Mouse (Mus musculus): ENCODE measurements around the gene Pi4k2a. TPM values are rescaled to one million over a fixed set of nuclear protein-coding genes. Genes with fewer than 3 reads are reported as not detected.

Gene Pi4k2a
- polyA plus RNA-seq, 2 experiments, result 29.9 to 34.4 TPM

DNA sequence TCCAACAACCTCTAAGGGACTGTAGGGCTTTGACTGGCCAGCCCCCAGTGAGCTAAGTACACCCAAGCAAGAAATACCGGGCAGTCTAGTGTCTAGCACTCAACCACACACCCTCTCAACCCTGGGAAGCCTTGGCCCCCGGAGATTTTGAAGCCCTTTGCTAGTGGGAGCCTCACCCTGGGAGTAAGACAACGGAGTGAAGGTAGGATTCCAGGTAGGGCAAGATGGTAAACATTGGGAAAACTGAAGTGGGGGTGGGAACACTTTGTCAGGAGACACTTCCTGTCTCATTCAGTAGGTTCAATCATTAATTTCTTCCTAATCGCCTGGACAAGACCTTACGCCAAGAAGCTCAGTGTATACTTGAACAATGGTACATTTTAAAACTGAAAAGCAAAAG, 36.8 kb downstream of the Pi4k2a start:
- DNase-seq (ENCODE audit: low spot score), result no peak
- Histone ChIP-seq H3K4me2 (replicated peaks; ENCODE audit: low read depth, low read length, severe bottlenecking) (no peak overlapping the region), H3K36me3 (ENCODE audit: control insufficient read depth, insufficient read depth, low read length) (peaks cover 35% of the 10 kb centered on the region), H3K9ac (ENCODE audit: low read depth, low read length, severe bottlenecking) (no peak overlapping the region), H3K27me3 (ENCODE audit: control insufficient read depth, insufficient read depth, low read length) (no peaks in the 10 kb centered on the region), H3K4me1 (ENCODE audit: control insufficient read depth, insufficient read depth, low read length) (peaks cover 14% of the 10 kb centered on the region), H3K9me3 (ENCODE audit: control insufficient read depth, low read length) (no peaks in the 10 kb centered on the region), H3K27ac (replicated peaks; ENCODE audit: low read depth, low read length) (no peak overlapping the region), H3K4me3 (replicated peaks; ENCODE audit: low read length) (no peak overlapping the region)
- no peak for TF ChIP-seq POLR2A (IDR thresholded peaks at IDR 0.05; ENCODE audit: borderline replicate concordance, extremely low read depth, insufficient read depth, insufficient read length)
- ATAC-seq (ENCODE audit: low FRiP score, low read depth), result no peak
- 89% methylated on average over 5 of the region's 5 CpGs for WGBS

DNA sequence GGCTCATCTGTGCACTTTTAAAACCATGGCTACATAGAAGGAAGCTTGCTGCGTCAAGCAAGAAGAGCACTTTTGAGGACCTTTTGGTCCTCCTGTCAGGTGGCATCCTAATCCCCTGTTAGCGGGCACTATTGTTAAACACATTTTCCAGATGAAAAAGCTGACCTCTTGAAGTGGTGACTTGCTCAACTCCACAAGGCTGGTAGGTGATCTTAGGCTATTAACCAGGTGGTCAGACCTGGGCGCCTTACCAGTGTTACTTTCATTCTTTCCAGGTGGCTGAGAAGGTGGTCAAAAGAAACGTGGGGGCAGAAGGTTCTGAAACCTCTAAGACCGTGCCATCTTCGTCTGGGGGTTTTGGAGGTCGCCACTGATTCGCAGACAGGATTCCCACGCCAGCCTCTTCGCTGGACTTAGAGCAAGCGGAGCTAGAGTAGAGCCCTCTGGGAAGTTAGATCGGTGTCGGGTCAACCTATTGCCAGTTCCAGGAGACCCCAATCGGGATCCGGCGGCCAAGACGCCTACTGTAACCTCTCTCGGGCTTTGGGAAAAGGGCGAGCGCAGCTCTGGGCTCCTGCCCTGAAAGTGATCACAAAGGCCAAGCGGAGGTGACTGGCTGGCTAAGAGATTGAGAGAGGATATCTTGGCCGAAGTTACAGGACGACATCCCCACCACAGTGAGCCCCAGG, 37.9 kb downstream of the Pi4k2a start:
- Histone ChIP-seq H3K27ac (replicated peaks; ENCODE audit: low read depth, low read length) (peak overlapping the region; percentile 77), H3K27me3 (ENCODE audit: control insufficient read depth, insufficient read depth, low read length) (no peaks in the 10 kb centered on the region), H3K4me2 (replicated peaks; ENCODE audit: low read depth, low read length, severe bottlenecking) (peak overlapping the region; percentile 65), H3K4me3 (replicated peaks; ENCODE audit: low read length) (peak overlapping the region; percentile 53), H3K36me3 (ENCODE audit: control insufficient read depth, insufficient read depth, low read length) (peaks cover 24% of the 10 kb centered on the region), H3K4me1 (ENCODE audit: control insufficient read depth, insufficient read depth, low read length) (peaks cover 14% of the 10 kb centered on the region), H3K9ac (ENCODE audit: low read depth, low read length, severe bottlenecking) (peak overlapping the region; percentile 63), H3K9me3 (ENCODE audit: control insufficient read depth, low read length) (no peaks in the 10 kb centered on the region)
- TF ChIP-seq POLR2A (IDR thresholded peaks at IDR 0.05; ENCODE audit: borderline replicate concordance, extremely low read depth, insufficient read depth, insufficient read length), result no peak
- no peak for DNase-seq (ENCODE audit: low spot score)
- WGBS, result 4% methylated on average over 23 of the region's 23 CpGs
- ATAC-seq (ENCODE audit: low FRiP score, low read depth), result no peak

DNA sequence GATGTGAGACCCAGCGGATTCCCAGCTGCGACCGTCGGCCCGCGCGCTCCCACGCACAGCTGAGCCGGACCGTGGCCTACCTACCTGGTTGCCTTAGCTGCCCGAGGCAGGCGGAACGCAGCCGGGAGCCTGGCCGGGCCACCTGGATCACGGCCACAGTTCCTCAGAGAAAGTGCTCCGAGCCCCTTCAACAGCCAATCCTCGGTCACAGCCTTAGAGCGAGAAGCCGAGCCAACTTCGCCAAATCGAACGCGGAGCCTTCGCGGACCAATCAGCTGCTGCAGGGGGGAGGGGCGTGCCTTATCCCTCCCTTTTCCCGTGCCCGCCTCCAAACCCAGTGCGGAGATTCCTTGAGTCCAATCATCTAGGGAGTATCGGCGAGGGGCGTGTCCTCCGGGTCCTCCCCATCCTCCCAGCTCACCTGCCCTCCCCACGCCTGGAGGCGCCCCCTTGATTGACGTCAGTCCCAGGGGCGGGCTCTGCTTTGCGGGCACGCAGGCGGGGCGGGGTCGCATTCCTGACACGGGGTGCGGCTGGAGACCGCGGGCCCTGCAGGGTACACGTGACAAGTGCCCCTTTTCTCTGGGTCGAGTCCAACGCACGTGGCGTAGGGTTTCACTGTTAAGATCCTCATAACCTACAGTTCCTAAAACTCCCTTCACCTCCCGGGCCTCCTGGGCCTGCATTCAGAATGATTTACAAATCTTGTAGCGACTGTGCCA, 38.7 kb downstream of the Pi4k2a start, which contains the start of gene Avpi1:
Gene Avpi1 (minus strand): TSS at position 273 of the 722 bp plus-strand sequence.
- under 1% methylated on average over 50 of the region's 54 CpGs for WGBS
- H3K27ac ChIP-seq (replicated peaks; ENCODE audit: low read depth, low read length), result peak within 1 kb of the TSS; percentile 86
- H3K36me3 ChIP-seq (ENCODE audit: control insufficient read depth, insufficient read depth, low read length), result peaks cover 16% of the 10 kb centered on the region
- H3K4me2 ChIP-seq (replicated peaks; ENCODE audit: low read depth, low read length, severe bottlenecking), result peak within 1 kb of the TSS; percentile 65
- no peaks in the 10 kb centered on the region for H3K9me3 ChIP-seq (ENCODE audit: control insufficient read depth, low read length)
- DNase-seq (ENCODE audit: low spot score) (peak; percentile 99), ATAC-seq (ENCODE audit: low FRiP score, low read depth) (peak; percentile 97)
- H3K27me3 ChIP-seq (ENCODE audit: control insufficient read depth, insufficient read depth, low read length), result no peaks in the 10 kb centered on the region
- H3K4me1 ChIP-seq (ENCODE audit: control insufficient read depth, insufficient read depth, low read length), result peaks cover 14% of the 10 kb centered on the region
- TF ChIP-seq POLR2A (IDR thresholded peaks at IDR 0.05; ENCODE audit: borderline replicate concordance, extremely low read depth, insufficient read depth, insufficient read length), result peak; percentile 71; the same call in 1 of the 2 replicates
- peak within 1 kb of the TSS; percentile 53 for H3K4me3 ChIP-seq (replicated peaks; ENCODE audit: low read length)
- H3K9ac ChIP-seq (ENCODE audit: low read depth, low read length, severe bottlenecking), result peak within 1 kb of the TSS; percentile 63

DNA sequence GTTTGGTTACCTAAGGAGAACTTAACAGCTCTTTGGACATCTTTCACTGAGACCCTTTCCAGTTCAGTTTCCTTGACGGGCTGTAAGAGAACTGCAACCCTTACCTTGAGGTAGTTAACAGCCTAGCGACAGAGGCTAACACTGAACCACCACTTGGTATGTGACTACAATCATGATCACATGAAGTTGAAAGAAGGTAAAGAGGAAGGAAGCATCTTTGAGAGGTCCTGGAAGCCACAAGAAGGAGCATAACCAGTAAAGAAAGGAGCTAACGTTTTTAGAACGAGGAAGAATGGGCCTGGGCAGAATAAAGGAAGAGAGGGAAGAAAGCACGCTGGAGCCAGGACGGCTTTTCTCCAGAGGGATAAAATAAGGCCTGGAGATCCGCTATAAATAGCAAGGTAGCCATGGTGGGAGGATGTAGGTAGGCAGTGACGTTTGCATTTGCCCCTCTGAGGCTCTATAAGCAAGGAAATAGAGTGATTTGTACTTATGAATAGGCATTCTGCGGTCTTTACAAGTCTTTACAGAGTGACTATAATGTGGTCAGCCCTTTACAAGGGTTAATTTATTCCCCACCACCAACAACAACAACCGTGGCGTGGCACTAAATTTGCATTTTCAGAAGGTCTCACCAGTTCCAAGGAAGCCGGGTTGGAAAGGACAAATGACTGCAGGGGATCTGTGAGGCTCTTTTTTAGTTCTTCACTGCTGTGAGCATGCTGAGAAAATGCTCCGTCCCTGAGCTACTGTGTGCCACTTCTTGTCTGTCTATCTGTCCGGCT, 39.4 kb downstream of the Pi4k2a start:
- peak overlapping the region; percentile 53 for H3K4me3 ChIP-seq (replicated peaks; ENCODE audit: low read length)
- H3K4me1 ChIP-seq (ENCODE audit: control insufficient read depth, insufficient read depth, low read length), result peaks cover 14% of the 10 kb centered on the region
- WGBS, result 32% methylated on average over 14 of the region's 14 CpGs
- ATAC-seq (ENCODE audit: low FRiP score, low read depth) (no peak), DNase-seq (ENCODE audit: low spot score) (no peak)
- peak overlapping the region; percentile 86 for H3K27ac ChIP-seq (replicated peaks; ENCODE audit: low read depth, low read length)
- peak overlapping the region; percentile 17; the same call in 1 of the 2 replicates for H3K9ac ChIP-seq (ENCODE audit: low read depth, low read length, severe bottlenecking)
- peak overlapping the region; percentile 65 for H3K4me2 ChIP-seq (replicated peaks; ENCODE audit: low read depth, low read length, severe bottlenecking)
- H3K9me3 ChIP-seq (ENCODE audit: control insufficient read depth, low read length), result no peaks in the 10 kb centered on the region
- H3K36me3 ChIP-seq (ENCODE audit: control insufficient read depth, insufficient read depth, low read length), result peaks cover 9% of the 10 kb centered on the region
- TF ChIP-seq POLR2A (IDR thresholded peaks at IDR 0.05; ENCODE audit: borderline replicate concordance, extremely low read depth, insufficient read depth, insufficient read length), result no peak
- no peaks in the 10 kb centered on the region for H3K27me3 ChIP-seq (ENCODE audit: control insufficient read depth, insufficient read depth, low read length)

DNA sequence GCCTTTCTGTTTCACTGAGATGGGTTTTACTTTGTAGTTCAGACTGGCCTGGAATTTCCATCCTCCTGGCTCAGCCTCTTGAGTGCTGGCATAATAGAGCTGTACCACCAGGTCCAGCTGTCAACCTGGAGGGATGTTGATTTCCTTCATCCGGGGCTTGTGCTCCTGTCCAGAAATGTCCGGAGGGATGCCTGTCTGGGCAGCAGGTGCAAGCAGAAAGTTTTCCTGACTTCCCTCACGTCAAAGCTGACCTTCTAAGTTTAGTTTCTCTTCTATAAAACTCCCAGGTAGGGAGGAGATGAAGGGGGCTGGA, 40.0 kb downstream of the Pi4k2a start:
- no peak for DNase-seq (ENCODE audit: low spot score)
- Histone ChIP-seq H3K4me2 (replicated peaks; ENCODE audit: low read depth, low read length, severe bottlenecking) (no peak overlapping the region), H3K4me3 (replicated peaks; ENCODE audit: low read length) (no peak overlapping the region), H3K9ac (ENCODE audit: low read depth, low read length, severe bottlenecking) (no peak overlapping the region), H3K27me3 (ENCODE audit: control insufficient read depth, insufficient read depth, low read length) (no peaks in the 10 kb centered on the region), H3K27ac (replicated peaks; ENCODE audit: low read depth, low read length) (peak overlapping the region; percentile 86; the same call in 1 of the 2 replicates), H3K36me3 (ENCODE audit: control insufficient read depth, insufficient read depth, low read length) (peaks cover 3% of the 10 kb centered on the region; the same call in 1 of the 2 replicates), H3K9me3 (ENCODE audit: control insufficient read depth, low read length) (no peaks in the 10 kb centered on the region), H3K4me1 (ENCODE audit: control insufficient read depth, insufficient read depth, low read length) (peaks cover 14% of the 10 kb centered on the region)
- TF ChIP-seq POLR2A (IDR thresholded peaks at IDR 0.05; ENCODE audit: borderline replicate concordance, extremely low read depth, insufficient read depth, insufficient read length), result no peak
- WGBS, result 65% methylated on average over 3 of the region's 3 CpGs
- no peak for ATAC-seq (ENCODE audit: low FRiP score, low read depth)
